Mouse (Mus musculus) limb, embryonic 13.5 days (tissue): ENCODE results near the gene Bst2. TPM values are rescaled to one million over a fixed set of nuclear protein-coding genes. Genes with fewer than 3 reads are reported as not detected.
A peak's percentile ranks its signal among the peaks of the same experiment; 100 is the strongest.
"Not testable (repeated sequence)": the region's sequence is repeated elsewhere in the genome, so short reads cannot be mapped to it uniquely, and the experiment has no call there.

ENCODE experiments used
- ATAC-seq: fragments of 200-750 bp; cut with Nextera tagmentation; 2 replicates; pipeline ENCODE4 v1.8.0; 2017; ENCODE audit warnings: low read depth, moderate number of reproducible peaks, moderate TSS enrichment; ENCODE audit not compliant: low FRiP score
- H3K27ac ChIP-seq: fragments of 300-500 bp; sonication (generic); 2 replicates; pipeline ENCODE4 v1.5.1; 2015; ENCODE audit warnings: inconsistent platforms, mild to moderate bottlenecking, moderate library complexity
- H3K27me3 ChIP-seq: fragments of 300-500 bp; sonication (generic); 2 replicates; pipeline ENCODE4 v1.6.1; 2015; ENCODE audit warnings: mild to moderate bottlenecking, inconsistent platforms
- H3K36me3 ChIP-seq: fragments of 300-500 bp; sonication (generic); 2 replicates; pipeline ENCODE4 v1.6.1; 2015; ENCODE audit warnings: inconsistent platforms, mild to moderate bottlenecking, moderate library complexity
- H3K4me1 ChIP-seq: fragments of 300-500 bp; sonication (generic); 2 replicates; pipeline ENCODE4 v1.6.1; 2015; ENCODE audit warnings: inconsistent platforms
- H3K4me2 ChIP-seq: fragments of 300-500 bp; sonication (generic); replicated peaks from 2 replicates; pipeline ENCODE4 v1.6.1; 2015; ENCODE audit warnings: inconsistent platforms, mild to moderate bottlenecking, moderate library complexity
- H3K4me3 ChIP-seq: fragments of 300-500 bp; sonication (generic); 2 replicates; pipeline ENCODE4 v1.5.1; 2015; ENCODE audit warnings: moderate library complexity, mild to moderate bottlenecking, inconsistent platforms
- H3K9ac ChIP-seq: fragments of 300-500 bp; sonication (generic); 2 replicates; pipeline ENCODE4 v1.6.1; 2015; ENCODE audit warnings: mild to moderate bottlenecking, inconsistent platforms
- H3K9me3 ChIP-seq: fragments of 300-500 bp; sonication (generic); 2 replicates; pipeline ENCODE4 v1.6.1; 2016; ENCODE audit warnings: inconsistent platforms
- WGBS: fragments of 180-500 bp; shearing (Covaris S2); methylation state at CpG from one replicate; pipeline ENCODE4 v1.1.7; 2015; 5-methylcytosine and 5-hydroxymethylcytosine counted together
- polyA plus RNA-seq: library from polyadenylated mRNA; unstranded; fragments of >200 nt; fragmentation: Nextera tagmentation; extraction: Ambion mirVana; gene quantifications from 2 replicates; pipeline ENCODE4 v1.2.1, GENCODE M21; 2015

The Bst2 gene
- polyA plus RNA-seq, 1 experiment from 2014 or later = 21.0 TPM

DNA sequence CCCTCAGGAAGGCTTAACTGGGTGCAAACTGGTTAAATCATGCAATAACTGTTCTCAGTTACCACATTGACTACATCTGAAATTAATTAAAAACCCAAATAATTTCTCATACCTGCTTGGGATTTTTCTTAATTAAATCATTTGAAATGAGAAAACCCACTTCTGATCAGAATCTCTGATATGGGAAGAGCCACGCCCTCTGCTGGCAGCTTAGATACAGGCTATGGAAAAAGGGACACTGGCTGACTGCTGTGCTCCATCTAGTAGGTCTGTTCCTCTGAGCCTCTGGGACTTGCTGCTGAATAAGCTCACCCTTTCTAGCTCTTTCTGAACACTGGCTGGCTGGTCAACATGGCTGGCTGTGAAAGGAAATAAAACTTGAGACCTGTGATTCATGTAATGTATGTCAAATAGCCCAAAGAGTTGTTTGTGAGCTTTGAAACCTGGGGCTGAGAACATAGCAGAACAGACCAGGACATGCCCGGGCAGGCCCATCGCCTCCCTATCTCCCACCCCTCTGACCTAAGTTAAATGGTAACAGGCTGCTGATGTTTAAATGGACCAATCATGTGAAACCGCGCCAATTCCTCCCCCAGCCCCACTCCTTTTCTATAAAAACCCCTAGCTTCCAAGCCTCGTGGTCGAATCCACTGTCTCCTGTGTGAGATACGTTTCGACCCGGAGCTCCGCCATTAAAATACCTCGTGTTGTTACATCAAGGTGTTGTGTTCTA is 6.4 kb downstream of the Bst2 start:
- ATAC-seq, H3K9me3 ChIP-seq, H3K4me2 ChIP-seq, H3K9ac ChIP-seq, H3K27ac ChIP-seq, H3K36me3 ChIP-seq, H3K4me3 ChIP-seq: not testable (repeated sequence)
- Histone ChIP-seq H3K27me3 (peaks cover 29% of the 10 kb centered on the region), H3K4me1 (peaks cover 16% of the 10 kb centered on the region)
- 80% methylated on average over 6 of the region's 12 CpGs for WGBS

- Histone ChIP-seq H3K27ac (peak overlapping the region; percentile 28; the same call in 1 of the 2 replicates), H3K9ac (no peak overlapping the region), H3K4me2 (no peak overlapping the region), H3K4me1 (peaks cover 24% of the 10 kb centered on the region), H3K4me3 (no peak overlapping the region), H3K27me3 (peaks cover 49% of the 10 kb centered on the region), H3K9me3 (no peaks in the 10 kb centered on the region), H3K36me3 (no peaks in the 10 kb centered on the region)
- no peak for ATAC-seq
- 86% methylated on average over 11 of the region's 11 CpGs for WGBS
These were observed 8.7 kb downstream of the Bst2 start for GRCm38 (mm10) chr8:71528362-71529073.

DNA sequence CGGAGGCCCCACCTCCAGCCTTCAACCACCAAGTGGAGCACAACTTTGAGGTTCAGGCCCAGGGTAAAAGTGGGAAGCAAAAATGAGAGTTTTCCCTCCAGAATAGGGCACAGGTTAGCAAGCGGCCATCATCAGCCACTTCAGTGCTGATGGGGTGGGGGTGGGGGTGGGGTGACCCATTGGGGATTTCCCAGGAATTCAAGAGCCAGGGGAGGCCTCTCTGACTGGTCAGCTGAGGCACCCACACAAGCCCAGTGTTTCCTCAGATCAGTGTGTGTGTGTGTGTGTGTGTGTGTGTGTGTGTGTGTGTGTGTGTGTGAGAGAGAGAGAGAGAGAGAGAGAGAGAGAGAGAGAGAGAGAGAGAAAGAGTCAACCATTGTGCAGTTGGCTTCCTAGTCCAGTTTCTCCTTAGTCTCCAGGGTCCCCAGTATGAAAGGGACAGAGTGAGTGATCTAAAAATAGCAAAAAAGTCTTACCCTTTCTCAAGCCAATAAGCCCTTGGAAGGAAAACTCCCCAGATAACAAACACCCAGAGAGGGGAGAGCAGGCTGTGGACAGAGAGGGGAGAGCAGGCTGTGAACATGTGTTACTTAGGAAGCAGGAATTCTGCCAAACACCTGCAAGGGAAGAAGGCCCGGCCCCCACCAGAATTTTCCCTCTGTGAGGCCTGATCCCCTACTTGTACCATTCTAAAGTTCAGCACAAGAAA is 9.9 kb downstream of the Bst2 start:
- Histone ChIP-seq H3K27ac (peak overlapping the region; percentile 40; the same call in 1 of the 2 replicates), H3K36me3 (no peaks in the 10 kb centered on the region)
- no peak for ATAC-seq

DNA sequence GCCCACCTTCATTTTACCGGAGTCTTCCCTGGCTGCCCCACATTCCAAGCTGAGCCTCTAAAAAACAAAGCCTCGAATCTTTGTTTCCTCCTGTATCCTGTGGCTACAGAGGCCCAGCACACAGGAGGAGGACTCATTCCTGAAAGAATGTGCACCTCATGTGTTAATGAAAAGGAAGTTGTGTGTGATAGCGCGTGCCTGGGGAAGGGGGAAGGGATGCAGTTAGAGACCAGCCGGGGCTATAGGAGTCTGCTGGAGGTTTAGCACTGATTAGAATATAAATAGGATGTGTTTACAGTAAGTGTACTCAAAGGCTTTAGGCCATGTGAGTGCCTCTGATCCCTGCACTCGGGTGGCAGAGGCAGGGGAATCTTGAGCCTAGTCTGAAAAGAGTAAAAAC is 11.0 kb downstream of the Bst2 start:
- 13% methylated on average over 6 of the region's 6 CpGs for WGBS
- H3K27me3 ChIP-seq = peaks cover 58% of the 10 kb centered on the region

More for the DNA sequence above, 9.9 kb downstream of the Bst2 start:
- Histone ChIP-seq H3K9me3 (no peaks in the 10 kb centered on the region), H3K27me3 (peaks cover 59% of the 10 kb centered on the region), H3K4me1 (peaks cover 24% of the 10 kb centered on the region), H3K4me2 (no peak overlapping the region), H3K4me3 (no peak overlapping the region), H3K9ac (no peak overlapping the region)
- 32% methylated on average over 3 of the region's 3 CpGs for WGBS

DNA sequence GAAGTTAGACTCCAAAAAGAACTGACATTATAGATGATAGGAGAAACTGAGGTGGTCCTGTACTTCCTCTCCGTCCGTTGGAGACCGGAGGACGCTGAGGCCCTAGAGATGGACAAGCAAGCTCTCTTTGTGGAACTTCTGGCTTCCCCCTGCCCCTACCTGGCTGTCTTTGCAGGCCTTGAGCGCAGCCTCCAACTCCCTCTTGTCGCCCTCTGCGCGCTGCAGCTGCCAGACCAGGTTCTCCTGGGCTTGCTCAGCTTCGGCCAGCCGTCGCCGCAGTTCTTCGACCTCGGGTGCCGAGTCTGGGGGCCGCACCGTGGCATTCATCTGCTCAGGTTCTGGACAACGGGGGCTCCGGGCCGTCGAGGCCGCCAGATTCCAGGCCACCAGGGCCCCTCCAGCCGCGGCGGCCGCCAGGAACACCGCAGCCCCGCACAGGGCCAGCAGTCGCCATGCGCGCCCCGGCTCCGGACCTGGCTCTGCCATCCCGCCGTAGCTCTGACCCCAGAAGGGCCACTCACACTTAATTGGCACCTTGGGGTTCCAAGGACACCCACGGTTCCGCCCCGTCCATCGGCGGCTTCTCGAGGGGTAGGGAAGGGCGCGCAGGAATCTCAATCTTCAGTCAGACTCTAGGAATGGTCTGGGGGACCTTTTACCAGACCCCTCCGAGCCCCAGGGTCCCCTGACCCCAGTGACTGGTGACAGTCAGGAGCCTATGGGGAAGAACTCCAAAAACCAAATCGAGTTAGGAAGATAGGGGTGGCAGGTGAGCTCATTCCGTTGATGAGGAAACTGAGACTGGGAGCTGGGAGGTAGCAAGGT is 11.8 kb downstream of the Bst2 start, which contains the start of gene Ccdc194:
Gene Ccdc194, minus strand, starts transcription at position 486 of the 825 bp plus-strand sequence.
- H3K4me3 ChIP-seq = peak within 1 kb of the TSS; percentile 21
- peak within 1 kb of the TSS; percentile 43; the same call in 1 of the 2 replicates for H3K9ac ChIP-seq
- H3K36me3 ChIP-seq = no peaks in the 10 kb centered on the region
- no peak within 1 kb of the TSS for H3K27ac ChIP-seq
- H3K4me2 ChIP-seq = peak within 1 kb of the TSS; percentile 48
- peaks cover 29% of the 10 kb centered on the region for H3K4me1 ChIP-seq
- H3K9me3 ChIP-seq = no peaks in the 10 kb centered on the region
- peaks cover 58% of the 10 kb centered on the region for H3K27me3 ChIP-seq
- 8% methylated on average over 46 of the region's 46 CpGs for WGBS
- no peak for ATAC-seq

More for the DNA sequence above, 11.0 kb downstream of the Bst2 start:
- peaks cover 27% of the 10 kb centered on the region for H3K4me1 ChIP-seq
- H3K36me3 ChIP-seq = no peaks in the 10 kb centered on the region
- no peak overlapping the region for H3K4me3 ChIP-seq
- no peak overlapping the region for H3K9ac ChIP-seq
- ATAC-seq = no peak
- no peaks in the 10 kb centered on the region for H3K9me3 ChIP-seq
- no peak overlapping the region for H3K27ac ChIP-seq
- H3K4me2 ChIP-seq = no peak overlapping the region

GRCm38 (mm10) chr8:71521634-71522033 is 15.6 kb downstream of the Bst2 start:
- Histone ChIP-seq H3K9ac (no peak overlapping the region; the same call in 1 of the 2 replicates), H3K4me2 (peak overlapping the region; percentile 35; the same call in 1 of the 2 replicates), H3K4me3 (no peak overlapping the region), H3K27me3 (peaks cover 41% of the 10 kb centered on the region), H3K4me1 (peaks cover 19% of the 10 kb centered on the region), H3K9me3 (no peaks in the 10 kb centered on the region), H3K36me3 (no peaks in the 10 kb centered on the region), H3K27ac (no peak overlapping the region)
- ATAC-seq = peak; percentile 83
- 3% methylated on average over 17 of the region's 17 CpGs for WGBS

DNA sequence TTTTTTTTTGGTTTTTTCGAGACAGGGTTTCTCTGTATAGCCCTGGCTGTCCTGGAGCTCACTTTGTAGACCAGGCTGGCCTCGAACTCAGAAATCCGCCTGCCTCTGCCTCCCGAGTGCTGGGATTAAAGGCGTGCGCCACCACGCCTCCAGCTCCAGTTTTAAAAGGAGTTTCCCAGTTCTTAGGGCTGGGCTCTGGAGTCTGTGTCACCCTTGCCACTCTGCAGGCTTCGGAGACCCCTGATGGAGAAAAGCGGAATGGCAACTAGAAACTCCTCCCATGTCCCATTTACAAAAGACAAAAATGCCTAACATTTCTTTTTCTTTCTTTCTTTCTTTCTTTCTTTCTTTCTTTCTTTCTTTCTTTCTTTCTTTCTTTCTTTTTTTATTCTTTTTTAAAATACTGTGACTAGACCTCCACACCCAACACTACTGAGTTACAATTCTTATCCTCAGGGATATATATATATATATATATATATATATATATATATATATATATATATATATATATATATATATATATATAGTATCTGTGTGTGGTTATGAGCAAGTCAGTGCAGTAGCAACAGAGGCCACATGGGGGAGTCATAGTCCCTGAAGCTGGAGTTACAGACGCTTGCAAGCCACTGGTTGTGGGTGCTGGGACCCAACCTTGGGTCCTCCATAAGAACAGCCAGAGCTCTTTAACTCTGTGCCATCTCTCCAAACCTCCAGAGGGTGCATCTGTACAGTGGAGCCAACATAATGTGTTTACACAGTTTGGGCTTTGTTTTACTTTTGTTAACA is 18.0 kb downstream of the Bst2 start:
- WGBS = 43% methylated on average over 10 of the region's 10 CpGs
- H3K36me3 ChIP-seq, ATAC-seq, H3K9me3 ChIP-seq, H3K9ac ChIP-seq, H3K27ac ChIP-seq, H3K4me1 ChIP-seq, H3K4me3 ChIP-seq, H3K4me2 ChIP-seq: not testable (repeated sequence)
- H3K27me3 ChIP-seq = peaks cover 19% of the 10 kb centered on the region

DNA sequence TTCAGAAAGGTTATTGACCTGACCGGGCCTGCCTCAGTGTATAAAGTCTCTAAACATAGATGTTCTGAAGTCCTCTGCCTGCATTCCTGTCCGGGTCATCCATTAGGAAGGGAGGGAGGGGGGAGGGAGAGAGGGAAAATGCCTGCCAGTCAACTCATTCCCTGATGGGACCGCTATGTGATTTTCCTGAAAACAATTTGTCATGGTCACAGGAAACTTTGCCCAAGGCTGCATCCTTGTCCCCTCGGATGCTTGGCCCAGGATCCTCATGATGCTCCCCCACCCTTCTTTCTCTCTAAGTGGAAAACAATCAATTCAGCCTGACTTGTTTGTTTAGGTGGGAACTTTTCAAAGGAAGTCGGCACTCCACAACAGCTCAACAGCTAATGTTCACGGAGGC is 20.5 kb downstream of the Bst2 start:
- Histone ChIP-seq H3K27me3 (peaks cover 1% of the 10 kb centered on the region; the same call in 1 of the 2 replicates), H3K4me3 (no peak overlapping the region), H3K9me3 (no peaks in the 10 kb centered on the region), H3K9ac (no peak overlapping the region), H3K4me1 (peaks cover 5% of the 10 kb centered on the region; the same call in 1 of the 2 replicates), H3K4me2 (no peak overlapping the region), H3K27ac (no peak overlapping the region), H3K36me3 (no peaks in the 10 kb centered on the region)
- no peak for ATAC-seq
- 14% methylated on average over 6 of the region's 6 CpGs for WGBS

- no peak for ATAC-seq
- H3K9me3 ChIP-seq = no peaks in the 10 kb centered on the region
- peaks cover 18% of the 10 kb centered on the region for H3K27me3 ChIP-seq
- no peak overlapping the region for H3K4me3 ChIP-seq
- 65% methylated on average over 5 of the region's 5 CpGs for WGBS
- H3K4me2 ChIP-seq = no peak overlapping the region
- H3K36me3 ChIP-seq = no peaks in the 10 kb centered on the region
- no peak overlapping the region for H3K9ac ChIP-seq
- H3K27ac ChIP-seq = no peak overlapping the region
- no peaks in the 10 kb centered on the region for H3K4me1 ChIP-seq
These were observed 22.2 kb downstream of the Bst2 start for GRCm38 (mm10) chr8:71515043-71515442.

DNA sequence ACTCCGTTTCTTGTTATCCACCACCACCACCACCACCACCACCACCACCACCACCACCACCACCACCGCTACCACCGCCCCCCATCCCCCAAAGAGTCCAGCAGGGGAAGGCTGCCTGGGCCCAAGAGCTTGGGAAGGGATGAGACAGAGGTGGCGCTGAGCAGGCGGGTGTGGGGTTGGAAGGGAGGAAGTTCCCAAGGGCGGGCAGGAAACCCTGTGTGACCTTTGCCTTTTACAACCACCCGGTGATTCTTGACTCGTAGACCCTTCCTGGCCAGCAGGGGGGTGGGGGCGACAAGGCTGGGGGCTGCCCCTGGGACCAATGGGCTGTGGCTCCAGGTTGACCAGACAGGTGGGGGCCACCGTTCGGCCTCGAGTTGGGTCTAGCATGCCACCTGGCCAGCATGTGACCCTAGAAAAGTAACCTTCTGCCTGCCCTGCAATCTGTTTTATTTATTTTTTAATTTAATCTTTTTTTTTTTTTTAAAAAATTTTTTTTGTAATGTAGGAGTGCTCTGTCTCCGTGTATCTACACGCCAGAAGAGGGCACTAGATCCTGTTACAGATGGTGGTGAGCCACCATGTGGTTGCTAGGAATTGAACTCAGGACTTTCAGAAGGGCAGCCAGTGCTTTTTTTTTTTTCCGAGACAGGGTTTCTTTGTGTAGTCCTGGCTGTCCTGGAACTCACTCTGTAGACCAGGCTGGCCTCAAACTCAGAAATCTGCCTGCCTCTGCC is 24.1 kb downstream of the Bst2 start:
- no peak for ATAC-seq
- Histone ChIP-seq H3K36me3 (no peaks in the 10 kb centered on the region), H3K27me3 (peaks cover 36% of the 10 kb centered on the region), H3K4me2 (no peak overlapping the region), H3K4me1 (no peaks in the 10 kb centered on the region), H3K27ac (no peak overlapping the region), H3K4me3 (no peak overlapping the region), H3K9ac (no peak overlapping the region), H3K9me3 (no peaks in the 10 kb centered on the region)
- WGBS = 71% methylated on average over 15 of the region's 15 CpGs
